Mouse (Mus musculus) hindbrain, embryonic 11.5 days (tissue): ENCODE measurements around the gene Dync2h1. TPM values are rescaled to one million over a fixed set of nuclear protein-coding genes. Genes with fewer than 3 reads are reported as not detected.

Experiments used
- ATAC-seq: fragments of 200-750 bp; cut with Nextera tagmentation; 2 replicates; pipeline ENCODE4 v1.8.0; 2017; ENCODE audit warnings: mild to moderate bottlenecking, moderate TSS enrichment, moderate library complexity; ENCODE audit not compliant: low FRiP score
- DNase-seq: peaks from one replicate; pipeline ENCODE4 v3.0.0-alpha.2; 2015; ENCODE audit warnings: low spot score
- H3K27ac ChIP-seq: fragments of 300-500 bp; sonication (generic); 2 replicates; pipeline ENCODE4 v1.5.1; 2014; ENCODE audit warnings: mild to moderate bottlenecking, low read depth, low read length
- H3K27me3 ChIP-seq: fragments of 300-500 bp; sonication (generic); 2 replicates; pipeline ENCODE4 v1.6.1; 2014; ENCODE audit warnings: mild to moderate bottlenecking, low read length, moderate library complexity, mixed read lengths; ENCODE audit not compliant: control insufficient read depth, insufficient read depth
- H3K36me3 ChIP-seq: fragments of 300-500 bp; sonication (generic); 2 replicates; pipeline ENCODE4 v1.6.1; 2014; ENCODE audit warnings: mild to moderate bottlenecking, low read length, moderate library complexity, mixed read lengths; ENCODE audit not compliant: control insufficient read depth, insufficient read depth
- H3K4me1 ChIP-seq: fragments of 300-500 bp; sonication (generic); replicated peaks from 2 replicates; pipeline ENCODE4 v1.6.1; 2014; ENCODE audit warnings: low read length, mixed read lengths; ENCODE audit not compliant: control insufficient read depth, insufficient read depth
- H3K4me2 ChIP-seq: fragments of 300-500 bp; sonication (generic); replicated peaks from 2 replicates; pipeline ENCODE4 v1.6.1; 2014; ENCODE audit warnings: mild to moderate bottlenecking, low read depth, low read length
- H3K4me3 ChIP-seq: fragments of 300-500 bp; sonication (generic); 2 replicates; pipeline ENCODE4 v1.5.1; 2014; ENCODE audit warnings: low read depth, low read length
- H3K9ac ChIP-seq: fragments of 300-500 bp; sonication (generic); 2 replicates; pipeline ENCODE4 v1.6.1; 2014; ENCODE audit warnings: low read depth, low read length
- H3K9me3 ChIP-seq: fragments of 300-500 bp; sonication (generic); 2 replicates; pipeline ENCODE4 v1.6.1; 2016; ENCODE audit warnings: low read length; ENCODE audit not compliant: control insufficient read depth
- WGBS: fragments of 180-500 bp; shearing (Covaris S2); extraction: QIAGEN DNeasy Blood & Tissue Kit; methylation state at CpG from one replicate; pipeline ENCODE4 v1.1.7; 2014; 5-methylcytosine and 5-hydroxymethylcytosine counted together
- polyA plus RNA-seq: library from polyadenylated mRNA; unstranded; fragments of >200 nt; fragmentation: Nextera tagmentation; extraction: Ambion mirVana; gene quantifications from 2 replicates; pipeline ENCODE4 v1.2.1, GENCODE M21; 2014

Gene Dync2h1
- polyA plus RNA-seq, 1 experiment from 2014 or later = 29.2 TPM

DNA sequence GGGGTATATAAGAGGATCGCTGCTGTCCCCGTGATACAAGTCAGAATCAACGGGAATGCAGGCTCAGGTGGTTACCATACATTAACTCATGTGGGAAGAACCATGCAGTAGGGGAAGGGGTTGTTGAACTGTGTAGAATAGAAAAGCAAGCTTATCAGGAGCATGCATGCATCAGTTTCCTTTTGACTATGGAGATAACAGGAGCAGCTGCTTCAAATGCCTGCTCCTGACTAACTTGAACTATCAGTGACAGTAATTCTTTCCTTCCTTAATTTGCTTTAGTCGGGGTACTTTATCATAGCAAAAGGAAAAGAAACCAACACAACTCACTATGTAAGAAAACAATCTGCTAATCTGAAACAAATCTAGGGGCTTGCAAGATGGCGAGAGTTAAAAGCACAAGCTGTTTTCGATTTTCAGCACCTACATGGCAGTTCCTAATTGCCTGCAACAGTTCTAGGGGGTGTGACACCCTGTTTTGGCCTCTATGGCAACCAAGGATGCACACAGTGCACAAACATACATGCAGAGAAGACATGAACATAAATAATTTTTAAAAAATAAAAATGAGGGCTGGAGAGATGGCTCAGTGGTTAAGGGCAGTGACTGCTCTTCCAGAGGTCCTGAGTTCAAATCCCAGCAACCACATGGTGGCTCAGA lies 16.8 kb downstream of the Dync2h1 start:
- Histone ChIP-seq H3K4me2 (no peak overlapping the region), H3K9me3 (no peaks in the 10 kb centered on the region), H3K4me1 (no peaks in the 10 kb centered on the region), H3K9ac (no peak overlapping the region), H3K27me3 (no peaks in the 10 kb centered on the region), H3K36me3 (0 out of 2 replicates have a peak, but pooled peaks cover 3% of the 10 kb centered on the region), H3K27ac (no peak overlapping the region), H3K4me3 (no peak overlapping the region)
- DNase-seq (no peak), ATAC-seq (no peak)
- whole genome bisulfite sequencing = 93% methylated on average over 6 of the region's 6 CpGs

DNA sequence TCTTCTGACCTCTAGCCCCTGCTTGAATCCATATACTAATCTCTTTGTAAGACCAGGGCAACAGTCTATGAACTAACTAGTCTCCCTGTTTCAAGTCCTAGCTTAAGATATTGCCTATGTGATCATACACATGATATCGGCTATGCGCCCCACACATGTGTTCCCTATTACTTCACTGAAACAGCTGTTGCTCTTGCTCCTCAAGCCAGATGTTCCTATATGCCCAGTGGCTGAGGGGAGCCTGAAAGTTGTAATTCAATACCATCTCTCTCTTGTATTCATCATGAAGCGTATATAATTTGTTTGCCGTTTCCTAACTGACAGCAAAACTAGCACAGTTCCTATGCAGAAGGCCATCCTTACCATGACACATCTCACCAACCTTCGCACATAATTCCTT lies 23.6 kb downstream of the Dync2h1 start:
- Histone ChIP-seq H3K4me2 (no peak overlapping the region), H3K27me3 (no peaks in the 10 kb centered on the region), H3K9ac (no peak overlapping the region), H3K27ac (no peak overlapping the region), H3K9me3 (no peaks in the 10 kb centered on the region), H3K4me3 (no peak overlapping the region), H3K36me3 (no peaks in the 10 kb centered on the region), H3K4me1 (no peaks in the 10 kb centered on the region)
- WGBS = 81% methylated on average over 5 of the region's 5 CpGs
- ATAC-seq = no peak
- DNase-seq = no peak

GRCm38 (mm10) chr9:7159718-7160117 lies 24.5 kb downstream of the Dync2h1 start:
- no peak for ATAC-seq
- no peaks in the 10 kb centered on the region for H3K4me1 ChIP-seq
- H3K4me2 ChIP-seq = no peak overlapping the region
- no peaks in the 10 kb centered on the region for H3K36me3 ChIP-seq
- no peak overlapping the region for H3K4me3 ChIP-seq
- DNase-seq = no peak
- H3K9ac ChIP-seq = no peak overlapping the region
- WGBS = 82% methylated on average over 3 of the region's 3 CpGs
- H3K27me3 ChIP-seq = no peaks in the 10 kb centered on the region
- no peaks in the 10 kb centered on the region for H3K9me3 ChIP-seq
- H3K27ac ChIP-seq = no peak overlapping the region

GRCm38 (mm10) chr9:7158605-7159004 lies 25.6 kb downstream of the Dync2h1 start:
- H3K4me2 ChIP-seq = no peak overlapping the region
- no peaks in the 10 kb centered on the region for H3K36me3 ChIP-seq
- no peak for DNase-seq

GRCm38 (mm10) chr9:7154391-7154790 lies 29.9 kb downstream of the Dync2h1 start:
- no peaks in the 10 kb centered on the region for H3K36me3 ChIP-seq
- no peak overlapping the region for H3K4me2 ChIP-seq
- no peak overlapping the region for H3K4me3 ChIP-seq
- DNase-seq (no peak), ATAC-seq (no peak)
- no peak overlapping the region for H3K27ac ChIP-seq
- no peaks in the 10 kb centered on the region for H3K9me3 ChIP-seq
- no peaks in the 10 kb centered on the region for H3K4me1 ChIP-seq
- no peak overlapping the region for H3K9ac ChIP-seq
- H3K27me3 ChIP-seq = no peaks in the 10 kb centered on the region
- 94% methylated on average over 2 of the region's 2 CpGs for WGBS

More at GRCm38 (mm10) chr9:7158605-7159004, 25.6 kb downstream of the Dync2h1 start:
- Histone ChIP-seq H3K4me1 (no peaks in the 10 kb centered on the region), H3K4me3 (no peak overlapping the region), H3K9me3 (no peaks in the 10 kb centered on the region), H3K9ac (no peak overlapping the region), H3K27me3 (no peaks in the 10 kb centered on the region), H3K27ac (no peak overlapping the region)
- WGBS = 95% methylated on average over 7 of the region's 7 CpGs
- no peak for ATAC-seq

GRCm38 (mm10) chr9:7122863-7123262 lies 61.4 kb downstream of the Dync2h1 start:
- 91% methylated on average over 2 of the region's 2 CpGs for WGBS
- Histone ChIP-seq H3K27ac (no peak overlapping the region), H3K4me3 (no peak overlapping the region), H3K27me3 (no peaks in the 10 kb centered on the region), H3K9me3 (no peaks in the 10 kb centered on the region), H3K4me2 (no peak overlapping the region), H3K9ac (no peak overlapping the region), H3K36me3 (no peaks in the 10 kb centered on the region), H3K4me1 (no peaks in the 10 kb centered on the region)
- no peak for DNase-seq
- ATAC-seq = no peak

GRCm38 (mm10) chr9:7110166-7110565 lies 74.1 kb downstream of the Dync2h1 start:
- no peaks in the 10 kb centered on the region for H3K4me1 ChIP-seq
- H3K27me3 ChIP-seq = no peaks in the 10 kb centered on the region
- H3K4me3 ChIP-seq = no peak overlapping the region
- DNase-seq (no peak), ATAC-seq (no peak)
- H3K36me3 ChIP-seq = no peaks in the 10 kb centered on the region
- H3K9me3 ChIP-seq = no peaks in the 10 kb centered on the region
- no peak overlapping the region for H3K9ac ChIP-seq
- 69% methylated on average over 1 of the region's 1 CpGs for WGBS
- H3K27ac ChIP-seq = no peak overlapping the region
- no peak overlapping the region for H3K4me2 ChIP-seq

DNA sequence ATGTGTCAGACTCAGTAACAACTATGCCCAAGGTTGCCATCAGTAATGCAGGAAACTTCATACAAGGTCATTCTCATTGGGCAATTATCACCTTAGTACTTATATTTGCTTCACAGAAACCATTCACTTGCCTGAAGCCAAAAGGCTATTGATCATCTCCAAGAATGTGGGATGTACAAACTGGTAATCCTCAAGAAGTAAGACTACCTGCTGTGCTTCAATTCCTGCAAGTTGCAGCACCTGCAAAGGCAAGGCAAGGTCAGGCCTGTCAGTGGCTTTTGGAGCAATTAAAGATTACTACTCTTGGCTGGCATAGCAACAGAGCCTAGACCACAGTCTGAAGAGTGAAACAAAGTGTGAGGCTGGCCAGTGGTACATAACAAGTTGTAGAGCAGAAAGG lies 82.9 kb downstream of the Dync2h1 start:
- DNase-seq (no peak), ATAC-seq (no peak)
- Histone ChIP-seq H3K4me2 (no peak overlapping the region), H3K9ac (no peak overlapping the region), H3K27ac (no peak overlapping the region), H3K36me3 (no peaks in the 10 kb centered on the region), H3K27me3 (no peaks in the 10 kb centered on the region), H3K9me3 (no peaks in the 10 kb centered on the region), H3K4me1 (no peaks in the 10 kb centered on the region), H3K4me3 (no peak overlapping the region)

DNA sequence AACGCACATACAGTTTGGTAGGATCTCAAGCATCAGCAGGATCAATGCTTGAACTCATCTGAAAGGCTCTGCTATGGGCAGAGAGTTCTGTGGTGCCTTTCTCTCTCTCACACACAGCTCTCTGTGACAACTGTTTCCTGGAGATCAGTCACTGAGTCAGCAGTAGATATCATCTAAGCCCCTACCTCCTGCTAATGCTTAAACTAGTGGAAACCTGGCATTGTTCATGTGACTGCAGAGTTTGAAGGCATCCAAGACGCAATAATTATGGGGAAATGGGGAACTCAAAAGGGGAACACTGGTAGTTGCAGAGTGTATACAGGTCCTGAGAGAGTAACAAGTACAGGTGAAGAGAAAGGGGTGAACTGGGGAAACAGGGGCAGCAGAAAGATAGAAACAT lies 109.6 kb downstream of the Dync2h1 start:
- H3K4me1 ChIP-seq = no peaks in the 10 kb centered on the region
- no peaks in the 10 kb centered on the region for H3K27me3 ChIP-seq
- no peak overlapping the region for H3K4me2 ChIP-seq
- H3K27ac ChIP-seq = no peak overlapping the region
- 93% methylated on average over 2 of the region's 2 CpGs for WGBS
- H3K9ac ChIP-seq = no peak overlapping the region
- no peaks in the 10 kb centered on the region for H3K36me3 ChIP-seq
- ATAC-seq = no peak
- DNase-seq = no peak
- no peak overlapping the region for H3K4me3 ChIP-seq
- H3K9me3 ChIP-seq = no peaks in the 10 kb centered on the region
